Comparison of ENCODE assay signal across 17 mouse cellular contexts in the genomic region with DNA sequence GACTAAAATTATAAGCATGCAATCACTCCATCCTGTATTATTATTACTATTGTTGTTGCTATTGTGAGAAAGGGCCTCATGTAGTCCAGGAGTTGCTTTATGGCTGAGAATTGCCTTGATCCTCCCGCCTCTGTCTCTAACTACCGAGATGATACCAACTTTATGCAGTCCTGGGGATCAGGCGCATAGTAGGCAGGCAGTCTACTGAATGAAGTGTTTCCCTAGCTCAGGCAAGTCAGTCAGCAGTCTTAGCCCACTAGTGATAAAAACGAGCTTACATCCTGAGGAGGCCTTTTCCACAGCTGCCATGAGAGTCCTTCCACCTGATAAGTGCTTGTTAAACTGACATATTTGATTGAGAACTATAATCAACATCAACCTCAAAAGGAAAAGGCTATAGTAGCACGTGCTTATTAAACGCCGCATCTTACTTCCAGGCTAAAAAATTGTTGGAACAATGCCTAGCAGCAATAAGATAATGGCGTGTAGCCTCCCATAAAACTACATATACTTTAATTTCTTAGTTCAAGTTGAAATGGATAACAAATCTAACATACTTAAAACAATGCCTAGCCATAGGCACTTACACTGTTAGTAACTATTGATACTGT. TPM values are rescaled to one million over a fixed set of nuclear protein-coding genes. Genes with fewer than 3 reads are reported as not detected.
DNase-seq lines count a peak whose midpoint lies in the region; TF ChIP-seq lines count a peak whose summit lies in the region.
"Had no signal": no experiment of that assay in that cellular context is flagged by ENCODE, and none has a peak within 500 bp of the region (broad histone marks: within the 10 kb centered on the region; RNA-seq: fewer than 3 reads in every experiment).

No protein-coding gene starts in this region.

- TF ChIP-seq POLR2A in MEL (IDR thresholded peaks at IDR 0.05; ENCODE audit: control insufficient read depth in 1 of 2, insufficient read depth in 1 of 2, low read depth in 1 of 2, low read length in 2 of 2, poor library complexity in 1 of 2): no peak

- no peaks in the 10 kb centered on the region for H3K79me2 ChIP-seq in MEL (ENCODE audit: control insufficient read depth, insufficient read depth, low read length, poor library complexity)

- TF ChIP-seq RAD21 in MEL (IDR thresholded peaks at IDR 0.05; ENCODE audit: low read depth, low read length): no peak

- no peak for DNase-seq in MEL (ENCODE audit: low read depth, low spot score)
- no peak for DNase-seq in lung, postnatal 36 days
- DNase-seq: adrenal gland, adult 2 months; adrenal gland, adult 8-10 months; adrenal gland, postnatal 10 days; adrenal gland, postnatal 14 days; adrenal gland, postnatal 25 days; adrenal gland, postnatal 36 days; B cell, adult 2 months; cerebellum, adult 11 months; cerebellum, adult 11-12 months; cerebellum, adult 18-20 months; cerebellum, adult 2 months; cerebellum, adult 8-10 months had no signal

- H3K27ac ChIP-seq in MEL (ENCODE audit: control insufficient read depth, low read depth, low read length): no peak overlapping the region

- no peak overlapping the region for H3K9ac ChIP-seq in MEL (ENCODE audit: control insufficient read depth, low read depth, low read length, poor library complexity, severe bottlenecking)

- no peaks in the 10 kb centered on the region for H3K9me3 ChIP-seq in MEL (replicated peaks; ENCODE audit: insufficient read depth, low read length)
- H3K9me3 ChIP-seq: G1E had no signal

- H3K36me3 ChIP-seq in MEL (ENCODE audit: control insufficient read depth in 1 of 2, insufficient read depth in 2 of 2, low read length in 2 of 2): peaks cover 3 to 4% of the 10 kb centered on the region in 2 experiments; a peak in 3 of 4 replicates

- H3K27me3 ChIP-seq in MEL (ENCODE audit: control insufficient read depth in 1 of 2, insufficient read depth in 2 of 2, low read length in 2 of 2): no peaks in the 10 kb centered on the region
- H3K27me3 ChIP-seq: CH12.LX, Patski had no signal

- TF ChIP-seq EP300 in MEL (IDR thresholded peaks at IDR 0.05; ENCODE audit: low read depth in 1 of 2, low read length in 2 of 2): peak; percentile 15 to 29; a peak in 2 of 4 replicates

- H3K4me3 ChIP-seq in MEL (ENCODE audit: control insufficient read depth in 1 of 2, insufficient read depth in 1 of 2, low read depth in 2 of 2, low read length in 2 of 2): no peak overlapping the region

- peaks cover 5 to 10% of the 10 kb centered on the region in 2 experiments; a peak in 2 of 4 replicates for H3K4me1 ChIP-seq in MEL (ENCODE audit: control insufficient read depth in 1 of 2, insufficient read depth in 2 of 2, low read length in 2 of 2)

- no peak for TF ChIP-seq CTCF in MEL (IDR thresholded peaks at IDR 0.05 in 2 of 3, conservative IDR thresholded peaks at IDR 0.05 in 1 of 3; ENCODE audit: control insufficient read depth in 1 of 3, insufficient read depth in 1 of 3, low read depth in 2 of 3, low read length in 3 of 3, poor library complexity in 1 of 3, severe bottlenecking in 1 of 3)

TF ChIP-seq in MEL, 35 proteins besides CTCF, POLR2A, EP300 and RAD21:
- peak; percentile 26; the same call in 1 of the 2 replicates for TF ChIP-seq USF1 (IDR thresholded peaks at IDR 0.05; ENCODE audit: low read depth, low read length)
- TF ChIP-seq JUND (IDR thresholded peaks at IDR 0.05; ENCODE audit: low read depth, low read length): no peak
- 0 out of 2 replicates have a peak, but pooled peaks have one; percentile 30 for TF ChIP-seq RCOR1 (IDR thresholded peaks at IDR 0.05; ENCODE audit: low read depth, low read length)
- TF ChIP-seq POLR2AphosphoS5 (IDR thresholded peaks at IDR 0.05; ENCODE audit: borderline replicate concordance, low read depth, low read length): no peak
- no peak for TF ChIP-seq NRF1 (IDR thresholded peaks at IDR 0.05; ENCODE audit: insufficient read depth, low read depth, low read length, poor library complexity, severe bottlenecking)
- TF ChIP-seq TBP (IDR thresholded peaks at IDR 0.05; ENCODE audit: low read depth, low read length): no peak
- TF ChIP-seq MXI1 (IDR thresholded peaks at IDR 0.05; ENCODE audit: low read depth, low read length): peak; percentile 70; the same call in 1 of the 2 replicates
- peak; percentile 93 for TF ChIP-seq ZKSCAN1 (IDR thresholded peaks at IDR 0.05; ENCODE audit: low read depth, low read length)
- TF ChIP-seq CHD2 (IDR thresholded peaks at IDR 0.05; ENCODE audit: low read length): no peak
- TF ChIP-seq TCF12 (IDR thresholded peaks at IDR 0.05; ENCODE audit: low read depth, low read length): peak; percentile 15; the same call in 1 of the 2 replicates
- peak; percentile 75; the same call in 1 of the 2 replicates for TF ChIP-seq BHLHE40 (IDR thresholded peaks at IDR 0.05; ENCODE audit: borderline replicate concordance, low read depth, low read length)
- no peak for TF ChIP-seq MYB (IDR thresholded peaks at IDR 0.05; ENCODE audit: low read depth, low read length)
- TF ChIP-seq MAX (IDR thresholded peaks at IDR 0.05; ENCODE audit: low read length): peak; percentile 86
- no peak for TF ChIP-seq ZNF384 (IDR thresholded peaks at IDR 0.05; ENCODE audit: low read depth, low read length)
- no peak for TF ChIP-seq NELFE (IDR thresholded peaks at IDR 0.05; ENCODE audit: low read depth, low read length)
- TF ChIP-seq ZMIZ1 (IDR thresholded peaks at IDR 0.05; ENCODE audit: low read depth, low read length): no peak
- no peak for TF ChIP-seq GATA1 (IDR thresholded peaks at IDR 0.05; ENCODE audit: low read depth, low read length)
- TF ChIP-seq GABPA (IDR thresholded peaks at IDR 0.05; ENCODE audit: low read depth, low read length): no peak
- peak; percentile 54 for TF ChIP-seq ETS1 (IDR thresholded peaks at IDR 0.05; ENCODE audit: low read depth, low read length)
- TF ChIP-seq ELF1 (IDR thresholded peaks at IDR 0.05; ENCODE audit: low read depth, low read length): no peak
- TF ChIP-seq SIN3A (IDR thresholded peaks at IDR 0.05; ENCODE audit: low read length): no peak
- no peak for TF ChIP-seq CHD1 (IDR thresholded peaks at IDR 0.05; ENCODE audit: low read depth, low read length)
- TF ChIP-seq MEF2A (IDR thresholded peaks at IDR 0.05; ENCODE audit: extremely low read depth, insufficient replicate concordance, low read depth, low read length, poor library complexity, severe bottlenecking): no peak

RNA-seq across cellular contexts. Expression of a gene that starts 10.5 kb away (rescaled TPM):
- total RNA-seq in MEL (2012; rRNA removed): 9.9 and 12.3 TPM in 2 replicates
- polyA plus RNA-seq in MEL (2012; ENCODE audit: insufficient read depth in 1 of 2, insufficient read length in 2 of 2, low read depth in 1 of 2, low replicate concordance in 2 of 2, missing spikeins in 1 of 2): 10 to 100 TPM in 1 of 2 experiments, not detected in 1; 16.2 TPM

RNA-seq across cellular contexts. Expression of a gene that starts 34.5 kb away (rescaled TPM):
- total RNA-seq in MEL (2012; rRNA removed): 187 and 218 TPM in 2 replicates
- polyA plus RNA-seq in MEL (2012; ENCODE audit: insufficient read depth in 1 of 2, insufficient read length in 2 of 2, low read depth in 1 of 2, low replicate concordance in 2 of 2, missing spikeins in 1 of 2): 100 to 1,000 TPM in 1 of 2 experiments, not detected in 1; 194 TPM
